Comparison of ENCODE assay signal across 9 mouse cellular contexts in genomic region chr4:101234332-101234731, GRCm38 (mm10). TPM values are rescaled to one million over a fixed set of nuclear protein-coding genes. Genes with fewer than 3 reads are reported as not detected.
DNase-seq lines count a peak whose midpoint lies in the region; ATAC-seq and TF ChIP-seq lines count a peak whose summit lies in the region.
"Had no signal": no experiment of that assay in that cellular context is flagged by ENCODE, and none has a peak within 500 bp of the region (broad histone marks: within the 10 kb centered on the region; RNA-seq: fewer than 3 reads in every experiment).

No protein-coding gene starts in this region.

- ATAC-seq in CD4-positive, CD25-positive, alpha-beta regulatory T cell, adult 4 months, result no peak

- intact Hi-C loops in heart, postnatal 10 days (cut with DNase I), result no loop called here

- H3K27ac ChIP-seq in embryonic fibroblast, embryonic 13.5 days (ENCODE audit: insufficient read depth, low read length), result peak overlapping the region; percentile 47
- H3K27ac ChIP-seq: embryonic facial prominence, embryonic 12.5 days had no signal

- no peak overlapping the region for H3K4me3 ChIP-seq in embryonic fibroblast, embryonic 13.5 days (ENCODE audit: insufficient read depth, low read length)
- H3K4me3 ChIP-seq: embryonic facial prominence, embryonic 12.5 days had no signal

- no peak for TF ChIP-seq POLR2A in embryonic fibroblast, embryonic 13.5 days (IDR thresholded peaks at IDR 0.05; ENCODE audit: low read depth, low read length)

- DNase-seq in cerebellum, adult 9-10 months, result peak; percentile 31
- no peak for DNase-seq in cerebellum, postnatal 4 days (ENCODE audit: low spot score in 2 of 2)
- peak; percentile 95 for DNase-seq in 3T3-L1 (ENCODE audit: low read depth, low spot score)
- peak; percentile 84 to 85 for DNase-seq in heart, postnatal 10 days
- DNase-seq in layer of hippocampus, postnatal 14 days (ENCODE audit: low spot score in 2 of 2), result peak; percentile 46 to 67
- peak; percentile 68 to 76 for DNase-seq in lung, postnatal 4 days

- H3K4me1 ChIP-seq in embryonic fibroblast, embryonic 13.5 days (ENCODE audit: control insufficient read depth, insufficient read depth, low read length), result peaks cover 5% of the 10 kb centered on the region

- no peak for TF ChIP-seq CTCF in embryonic fibroblast, embryonic 13.5 days (IDR thresholded peaks at IDR 0.05; ENCODE audit: borderline replicate concordance, insufficient read depth, low read length)

RNA-seq across cellular contexts. Expression of gene Jak1, which starts 30.8 kb away (rescaled TPM):
- 186 and 192 TPM in 2 replicates for polyA plus RNA-seq in embryonic fibroblast, embryonic 13.5 days (2011; ENCODE audit: insufficient read length, low read depth, missing spikeins)
- 10 to 100 TPM; 89.5 to 93.0 TPM for total RNA-seq in heart, postnatal 10 days (2021)
- 100 to 1,000 TPM; 105 to 108 TPM for total RNA-seq in layer of hippocampus, postnatal 14 days (2021)
- polyA plus RNA-seq in CD4-positive, CD25-positive, alpha-beta regulatory T cell, adult 4 months (2017; shearing (Covaris generic)), result 100 to 1,000 TPM; 369 to 445 TPM

Comparison
In these comparisons a context has a peak if more than half of its experiments do, and no peak if none do; other contexts are left out.
1. DNase-seq: peak in cerebellum, adult 9-10 months (single experiment), 3T3-L1 (single experiment), heart, postnatal 10 days (2 of 2), layer of hippocampus, postnatal 14 days (2 of 2) and lung, postnatal 4 days (2 of 2); none in cerebellum, postnatal 4 days (0 of 2).